Mouse (Mus musculus) thymus, postnatal 10 days (tissue): ENCODE measurements at regions not wholly inside any gene's neighbourhood (a gene's known extent, or its start where the extent isn't known, plus 50 kb on each side); places are given as distances from the start of the nearest gene placed in this dataset.
A peak's percentile ranks its signal among the peaks of the same experiment; 100 is the strongest.

Experiments
- DNase-seq, 2 experiments: peaks; one replicate each; pipeline ENCODE4 v3.0.0; 2021; ENCODE audit warnings: low spot score in 2 of 2

- no peak for DNase-seq
These were observed 99.7 kb upstream of the Arid5b start for GRCm38 (mm10) chr10:68378212-68378611.

GRCm38 (mm10) chr10:68377479-68377878, 98.9 kb upstream of the Arid5b start:
- DNase-seq = no peak

- DNase-seq = no peak
These were observed 95.3 kb upstream of the Arid5b start for GRCm38 (mm10) chr10:68373875-68374274.

- no peak for DNase-seq
These were observed 93.2 kb upstream of the Arid5b start for GRCm38 (mm10) chr10:68371785-68372184.

- DNase-seq = no peak
These were observed 92.4 kb upstream of the Arid5b start for GRCm38 (mm10) chr10:68370986-68371385.

GRCm38 (mm10) chr10:68366796-68367195, 88.3 kb upstream of the Arid5b start:
- DNase-seq = no peak

- no peak for DNase-seq
These were observed 82.4 kb upstream of the Arid5b start for GRCm38 (mm10) chr10:68360765-68361483.

GRCm38 (mm10) chr10:68359135-68359534, 80.6 kb upstream of the Arid5b start:
- DNase-seq = peak in 1 of 2 experiments; percentile 17

GRCm38 (mm10) chr10:68356973-68357372, 78.4 kb upstream of the Arid5b start:
- no peak for DNase-seq

- no peak for DNase-seq
These were observed 78.0 kb upstream of the Arid5b start for GRCm38 (mm10) chr10:68356521-68356920.

- no peak for DNase-seq
These were observed 77.5 kb upstream of the Arid5b start for GRCm38 (mm10) chr10:68356093-68356485.

- no peak for DNase-seq
These were observed 77.0 kb upstream of the Arid5b start for GRCm38 (mm10) chr10:68355471-68356092.

GRCm38 (mm10) chr10:68354335-68355231, 76.0 kb upstream of the Arid5b start:
- no peak for DNase-seq

GRCm38 (mm10) chr10:68353692-68354232, 75.2 kb upstream of the Arid5b start:
- no peak for DNase-seq

- DNase-seq = no peak
These were observed 73.5 kb upstream of the Arid5b start for GRCm38 (mm10) chr10:68351841-68352555.

- no peak for DNase-seq
These were observed 72.9 kb upstream of the Arid5b start for GRCm38 (mm10) chr10:68351441-68351840.

GRCm38 (mm10) chr10:68350798-68351197, 72.3 kb upstream of the Arid5b start:
- no peak for DNase-seq

- no peak for DNase-seq
These were observed 69.3 kb upstream of the Arid5b start for GRCm38 (mm10) chr10:68347806-68348205.

GRCm38 (mm10) chr10:68344991-68345720, 66.6 kb upstream of the Arid5b start:
- no peak for DNase-seq

- no peak for DNase-seq
These were observed 65.7 kb upstream of the Arid5b start for GRCm38 (mm10) chr10:68344211-68344610.

GRCm38 (mm10) chr10:68334054-68334453, 55.5 kb upstream of the Arid5b start:
- DNase-seq = no peak
